Comparison of ENCODE assay signal across 9 mouse cellular contexts in the genomic region with DNA sequence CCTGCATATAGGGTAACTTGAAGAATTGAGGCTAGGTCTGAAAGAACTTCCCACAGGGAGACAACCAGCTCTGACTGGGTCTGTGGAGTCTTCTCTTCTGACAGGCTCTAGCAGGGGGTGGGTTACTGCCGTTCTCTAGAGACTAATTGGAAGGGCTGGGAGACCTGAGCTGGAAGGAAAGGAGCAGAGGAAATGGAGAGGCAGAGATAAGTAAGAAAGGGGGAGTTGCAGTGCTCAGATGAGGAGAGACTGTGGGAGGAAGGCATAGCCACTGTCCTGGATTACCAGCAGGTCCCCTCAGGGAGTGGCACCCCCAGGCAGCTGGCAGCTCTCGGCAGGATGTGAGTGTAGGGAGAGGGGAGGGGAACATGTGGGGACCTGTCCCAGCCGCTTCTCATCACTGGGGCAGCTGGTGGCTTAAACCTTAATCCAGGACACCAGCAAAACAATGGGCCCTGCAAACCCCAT. TPM values are rescaled to one million over a fixed set of nuclear protein-coding genes. Genes with fewer than 3 reads are reported as not detected.
DNase-seq lines count a peak whose midpoint lies in the region; ATAC-seq and TF ChIP-seq lines count a peak whose summit lies in the region.
"Had no signal": no experiment of that assay in that cellular context is flagged by ENCODE, and none has a peak within 500 bp of the region (broad histone marks: within the 10 kb centered on the region; RNA-seq: fewer than 3 reads in every experiment).

No protein-coding gene starts in this region.

- peak overlapping the region; percentile 69 for H3K4me2 ChIP-seq in kidney, embryonic 16.5 days (replicated peaks; ENCODE audit: low read depth, low read length)
- H3K4me2 ChIP-seq in hindbrain, embryonic 13.5 days = peak overlapping the region; percentile 61
- peak overlapping the region; percentile 94 for H3K4me2 ChIP-seq in lung, postnatal 0 days (replicated peaks; ENCODE audit: low read depth, low read length)

- peaks cover 12% of the 10 kb centered on the region; the same call in 1 of the 2 replicates for H3K36me3 ChIP-seq in kidney, embryonic 16.5 days (ENCODE audit: insufficient read depth, low read length)
- H3K36me3 ChIP-seq in hindbrain, embryonic 13.5 days = peaks cover 14% of the 10 kb centered on the region
- no peaks in the 10 kb centered on the region; the same call in 1 of the 2 replicates for H3K36me3 ChIP-seq in lung, postnatal 0 days (ENCODE audit: insufficient read depth, low read length)

- peak overlapping the region; percentile 92 for H3K27ac ChIP-seq in kidney, embryonic 16.5 days (ENCODE audit: low read length)
- H3K27ac ChIP-seq in hindbrain, embryonic 13.5 days = no peak overlapping the region
- H3K27ac ChIP-seq in lung, postnatal 0 days (ENCODE audit: low read length) = peak overlapping the region; percentile 94

- peaks cover 54% of the 10 kb centered on the region for H3K4me1 ChIP-seq in kidney, embryonic 16.5 days (ENCODE audit: insufficient read depth, low read length)
- peaks cover 48% of the 10 kb centered on the region for H3K4me1 ChIP-seq in hindbrain, embryonic 13.5 days (replicated peaks)
- H3K4me1 ChIP-seq in lung, postnatal 0 days (ENCODE audit: insufficient read depth, low read depth, low read length) = peaks cover 45% of the 10 kb centered on the region

- peak overlapping the region; percentile 64 for H3K4me3 ChIP-seq in kidney, embryonic 16.5 days (ENCODE audit: low read length)
- no peak overlapping the region for H3K4me3 ChIP-seq in hindbrain, embryonic 13.5 days
- peak overlapping the region; percentile 82 for H3K4me3 ChIP-seq in lung, postnatal 0 days (ENCODE audit: low read depth, low read length)

- peak overlapping the region; percentile 80; the same call in 1 of the 2 replicates for H3K9ac ChIP-seq in kidney, embryonic 16.5 days (replicated peaks; ENCODE audit: low read length)
- H3K9ac ChIP-seq in hindbrain, embryonic 13.5 days = peak overlapping the region; percentile 5; the same call in 1 of the 2 replicates
- peak overlapping the region; percentile 27 for H3K9ac ChIP-seq in lung, postnatal 0 days (replicated peaks; ENCODE audit: low read depth)

- ATAC-seq in kidney, embryonic 16.5 days (ENCODE audit: low FRiP score, low TSS enrichment) = no peak
- no peak for ATAC-seq in hindbrain, embryonic 13.5 days (ENCODE audit: low FRiP score)
- ATAC-seq in lung, postnatal 0 days = no peak

- no peak for DNase-seq in kidney, adult 18-20 months
- peak; percentile 54 for DNase-seq in ZHBTc4 (ENCODE audit: low read depth, low spot score)
- peak; percentile 47 for DNase-seq in lung, postnatal 0 days (ENCODE audit: low spot score)
- no peak for DNase-seq in adrenal gland, postnatal 25 days
- DNase-seq in urinary bladder, postnatal 4 days (ENCODE audit: low spot score in 2 of 2) = no peak
- DNase-seq in gastrocnemius, postnatal 36 days = no peak

- no peaks in the 10 kb centered on the region for H3K27me3 ChIP-seq in kidney, embryonic 16.5 days (ENCODE audit: insufficient read depth, low read length)
- peaks cover 66% of the 10 kb centered on the region for H3K27me3 ChIP-seq in hindbrain, embryonic 13.5 days
- H3K27me3 ChIP-seq in lung, postnatal 0 days (replicated peaks; ENCODE audit: insufficient read depth, low read length) = no peaks in the 10 kb centered on the region

- intact Hi-C loops in gastrocnemius, postnatal 36 days (cut with DNase I) = no loop called here

- TF ChIP-seq CTCF in lung, postnatal 0 days (IDR thresholded peaks at IDR 0.05) = no peak

- no peak for TF ChIP-seq EP300 in lung, postnatal 0 days (IDR thresholded peaks at IDR 0.05)

- WGBS in kidney, embryonic 16.5 days = 11% methylated on average over 3 of the region's 3 CpGs
- WGBS in hindbrain, embryonic 13.5 days = 14% methylated on average over 3 of the region's 3 CpGs
- WGBS in lung, postnatal 0 days = 11% methylated on average over 3 of the region's 3 CpGs

- no peaks in the 10 kb centered on the region for H3K9me3 ChIP-seq in kidney, embryonic 16.5 days (ENCODE audit: low read length)
- H3K9me3 ChIP-seq in hindbrain, embryonic 13.5 days = no peaks in the 10 kb centered on the region
- H3K9me3 ChIP-seq in lung, postnatal 0 days (ENCODE audit: low read length) = no peaks in the 10 kb centered on the region

RNA-seq across cellular contexts. Expression of a gene that starts 26.4 kb away (rescaled TPM):
- polyA plus RNA-seq in kidney, embryonic 16.5 days (2015; fragmentation: Nextera tagmentation; extraction: Ambion mirVana) = 6.0 and 6.2 TPM in 2 replicates
- 6.6 and 6.7 TPM in 2 replicates for polyA plus RNA-seq in hindbrain, embryonic 13.5 days (2015; fragmentation: Nextera tagmentation; extraction: Ambion mirVana)
- polyA plus RNA-seq in lung, postnatal 0 days (2015; fragmentation: Nextera tagmentation; extraction: Ambion mirVana) = 7.0 and 8.4 TPM in 2 replicates
- total RNA-seq in adrenal gland, postnatal 25 days (2021) = 29.5 and 37.8 TPM in 2 replicates
- total RNA-seq in gastrocnemius, postnatal 36 days (2021) = 1 to 10 TPM; 5.4 to 6.6 TPM

RNA-seq across cellular contexts. Expression of a gene that starts 58.4 kb away (rescaled TPM):
- 0.75 and 1.3 TPM in 2 replicates for polyA plus RNA-seq in kidney, embryonic 16.5 days (2015; fragmentation: Nextera tagmentation; extraction: Ambion mirVana)
- polyA plus RNA-seq in hindbrain, embryonic 13.5 days (2015; fragmentation: Nextera tagmentation; extraction: Ambion mirVana) = 0.96 and 1.2 TPM in 2 replicates
- 0.32 and 0.42 TPM in 2 replicates for polyA plus RNA-seq in lung, postnatal 0 days (2015; fragmentation: Nextera tagmentation; extraction: Ambion mirVana)
- total RNA-seq in adrenal gland, postnatal 25 days (2021) = not detected in 2 replicates
- total RNA-seq in gastrocnemius, postnatal 36 days (2021) = not detected
- polyA plus RNA-seq: small intestine, adult 2 months had no signal

Comparison
In these comparisons a context has a peak if more than half of its experiments do, and no peak if none do; other contexts are left out.
1. H3K9ac ChIP-seq: peak in every context shown above with its lines; median percentile 80 in kidney, embryonic 16.5 days; 27 in lung, postnatal 0 days; 5 in hindbrain, embryonic 13.5 days.
2. DNase-seq: peak in ZHBTc4 (single experiment) and lung, postnatal 0 days (single experiment); none in kidney, adult 18-20 months (single experiment), adrenal gland, postnatal 25 days (single experiment), urinary bladder, postnatal 4 days (0 of 2) and gastrocnemius, postnatal 36 days (0 of 2).
3. Peak in every context shown above with its lines, with median percentiles within 50 percentile points of each other: H3K4me2 ChIP-seq.